Mouse (Mus musculus): ENCODE data around the gene Med14. TPM values are rescaled to one million over a fixed set of nuclear protein-coding genes. Genes with fewer than 3 reads are reported as not detected.

Gene Med14
- total RNA-seq, 1 experiment from 2014 or later: 10.7 TPM

- ATAC-seq (replicated peaks; ENCODE audit: insufficient number of reproducible peaks, low FRiP score, low TSS enrichment, poor library complexity, severe bottlenecking): no peak
These were observed 75.8 kb downstream of the Med14 start for GRCm38 (mm10) chrX:12686071-12686470.

- no peak for ATAC-seq (replicated peaks; ENCODE audit: insufficient number of reproducible peaks, low FRiP score, low TSS enrichment, poor library complexity, severe bottlenecking)
These were observed 84.5 kb downstream of the Med14 start for GRCm38 (mm10) chrX:12677396-12677795.

GRCm38 (mm10) chrX:12673054-12673775 lies 88.7 kb downstream of the Med14 start, which contains the start of gene 1810030O07Rik:
Gene 1810030O07Rik (minus strand): TSS chrX:12673668.
- ATAC-seq (replicated peaks; ENCODE audit: insufficient number of reproducible peaks, low FRiP score, low TSS enrichment, poor library complexity, severe bottlenecking): peak; percentile 99

GRCm38 (mm10) chrX:12653879-12654278 lies 108.0 kb downstream of the Med14 start:
- no peak for ATAC-seq (replicated peaks; ENCODE audit: insufficient number of reproducible peaks, low FRiP score, low TSS enrichment, poor library complexity, severe bottlenecking)

GRCm38 (mm10) chrX:12651906-12652305 lies 110.0 kb downstream of the Med14 start:
- ATAC-seq (replicated peaks; ENCODE audit: insufficient number of reproducible peaks, low FRiP score, low TSS enrichment, poor library complexity, severe bottlenecking): no peak

GRCm38 (mm10) chrX:12645531-12646304 lies 116.2 kb downstream of the Med14 start:
- ATAC-seq (replicated peaks; ENCODE audit: insufficient number of reproducible peaks, low FRiP score, low TSS enrichment, poor library complexity, severe bottlenecking): no peak

GRCm38 (mm10) chrX:12644976-12645375 lies 116.9 kb downstream of the Med14 start:
- no peak for ATAC-seq (replicated peaks; ENCODE audit: insufficient number of reproducible peaks, low FRiP score, low TSS enrichment, poor library complexity, severe bottlenecking)

Other genes with a start within 250 kb of the Med14 start
- 74.7 to 111 TPM (median 94.3 TPM) in 3 replicates for gene Atp6ap2, start 174.3 kb downstream of the Med14 start, total RNA-seq (2017)
- gene 1810030O07Rik, start 88.4 kb downstream of the Med14 start, total RNA-seq (2017): 24.6 to 41.0 TPM (median 36.6 TPM) in 3 replicates

Data from monocyte, adult 5-6 weeks (primary cell).